Mouse (Mus musculus) adrenal gland, postnatal 36 days (tissue): ENCODE measurements around the gene Eapp. TPM values are rescaled to one million over a fixed set of nuclear protein-coding genes. Genes with fewer than 3 reads are reported as not detected.

Experiments used
- DNase-seq, 2 experiments: peaks; one replicate each; pipeline ENCODE4 v3.0.0; 2021; ENCODE audit warnings: mixed read lengths in 1 of 2
- microRNA-seq: library from miRNA; unstranded; fragments of <30 nt; microRNA quantifications from one replicate; pipeline ENCODE4 v1.2.0, GENCODE M21; 2021
- total RNA-seq, 2 experiments: library from RNA; stranded (reverse); gene quantifications; 2 replicates each; pipeline ENCODE4 v1.2.3; 2021

Gene Eapp
- total RNA-seq, 2 experiments from 2014 or later: 40.6 to 42.5 TPM

- no peak for DNase-seq
These were observed 58.7 kb downstream of the Eapp start for GRCm38 (mm10) chr12:54637033-54637432.

GRCm38 (mm10) chr12:54632141-54632540 lies 63.6 kb downstream of the Eapp start:
- DNase-seq: no peak

- no peak for DNase-seq
These were observed 73.8 kb downstream of the Eapp start for GRCm38 (mm10) chr12:54621942-54622341.

Small RNAs within 50 kb of the gene (microRNA-seq; reads per million reads assigned to microRNA genes)
- gene Mir1892: not detected

Other genes starting within 250 kb of the Eapp start
- gene Sptssa, start 39.3 kb downstream of the Eapp start, total RNA-seq: 100 to 1,000 TPM in 1 of 2 experiments, 10 to 100 TPM in 1; 77.3 to 110 TPM
- 10 to 100 TPM; 62.8 to 67.5 TPM for gene Snx6, start 99.8 kb upstream of the Eapp start, total RNA-seq
- gene Cfl2, start 167.0 kb upstream of the Eapp start, total RNA-seq: 100 to 1,000 TPM; 121 to 150 TPM